Mouse (Mus musculus) megakaryocyte, embryonic 14.5 days (primary cell): ENCODE results near the gene Slc23a2.

Experiments used
- FLI1 ChIP-seq: IDR thresholded peaks from 2 replicates; pipeline ENCODE4 v1.6.1; 2012; ENCODE audit warnings: low read length, inconsistent platforms, mixed read lengths
- GATA1 ChIP-seq: IDR thresholded peaks from 3 replicates; pipeline ENCODE4 v1.6.1; 2012; ENCODE audit warnings: mixed read lengths, low read length, inconsistent platforms, borderline replicate concordance

DNA sequence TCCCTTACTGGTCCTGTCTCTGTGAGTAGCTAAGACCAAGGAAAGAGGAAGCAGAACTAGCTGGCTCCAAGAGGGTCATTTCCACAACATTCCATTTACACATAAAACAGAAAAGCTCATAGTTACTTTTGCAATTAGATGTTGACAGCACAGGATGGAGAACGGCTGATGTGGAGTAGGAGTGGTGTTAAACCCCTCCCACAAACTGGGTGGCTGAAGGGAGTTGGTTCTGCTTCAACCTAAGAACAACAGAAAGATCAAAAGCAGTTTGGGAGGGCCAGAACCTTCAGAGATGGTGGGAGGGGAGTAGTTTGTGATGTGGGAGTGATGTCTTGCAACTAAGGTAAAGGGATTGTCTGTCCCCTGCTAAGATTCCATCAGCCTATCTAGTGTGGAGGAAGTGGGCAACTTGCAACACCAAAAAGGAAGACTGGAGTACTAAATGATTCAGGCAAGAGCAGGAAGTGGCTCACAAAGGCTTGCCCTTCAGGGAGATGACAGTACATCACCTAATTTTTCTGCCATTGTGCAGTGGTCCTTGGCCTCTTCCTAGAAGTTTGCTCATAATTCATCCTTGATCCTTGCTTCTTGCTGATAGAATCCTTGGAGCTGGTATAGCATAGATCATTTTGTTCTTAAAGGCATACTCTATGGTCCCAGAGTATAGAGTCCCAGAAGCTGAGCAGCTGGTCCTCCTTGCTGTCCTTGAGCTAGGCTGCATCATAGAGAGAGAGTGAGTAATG, 35.7 kb upstream of the Slc23a2 start:
- TF ChIP-seq GATA1 (no peak), FLI1 (no peak)
